Mouse (Mus musculus): Measurements from ENCODE around the gene Agap2.

Gene Agap2

GRCm38 (mm10) chr10:127050119-127050474 lies 25.0 kb upstream of the Agap2 start:
- TF ChIP-seq GATA4 (IDR thresholded peaks at IDR 0.05; ENCODE audit: insufficient replicate concordance, low read length) = no peak

GRCm38 (mm10) chr10:127054646-127055045 lies 20.4 kb upstream of the Agap2 start:
- no peak for TF ChIP-seq GATA4 (IDR thresholded peaks at IDR 0.05; ENCODE audit: insufficient replicate concordance, low read length)

- no peak for TF ChIP-seq GATA4 (IDR thresholded peaks at IDR 0.05; ENCODE audit: insufficient replicate concordance, low read length)
Observed at GRCm38 (mm10) chr10:127055406-127055805, 19.7 kb upstream of the Agap2 start.

GRCm38 (mm10) chr10:127056490-127056889 lies 18.6 kb upstream of the Agap2 start:
- TF ChIP-seq GATA4 (IDR thresholded peaks at IDR 0.05; ENCODE audit: insufficient replicate concordance, low read length) = no peak

GRCm38 (mm10) chr10:127058161-127058560 lies 16.9 kb upstream of the Agap2 start:
- no peak for TF ChIP-seq GATA4 (IDR thresholded peaks at IDR 0.05; ENCODE audit: insufficient replicate concordance, low read length)

- TF ChIP-seq GATA4 (IDR thresholded peaks at IDR 0.05; ENCODE audit: insufficient replicate concordance, low read length) = no peak
Observed at GRCm38 (mm10) chr10:127058708-127059107, 16.4 kb upstream of the Agap2 start.

- no peak for TF ChIP-seq GATA4 (IDR thresholded peaks at IDR 0.05; ENCODE audit: insufficient replicate concordance, low read length)
Observed at GRCm38 (mm10) chr10:127059174-127059967, 15.7 kb upstream of the Agap2 start.

GRCm38 (mm10) chr10:127059968-127060916 lies 14.8 kb upstream of the Agap2 start, which contains the start of gene March9:
Gene March9, minus strand, starts transcription at chr10:127060184.
- TF ChIP-seq GATA4 (IDR thresholded peaks at IDR 0.05; ENCODE audit: insufficient replicate concordance, low read length) = no peak

- TF ChIP-seq GATA4 (IDR thresholded peaks at IDR 0.05; ENCODE audit: insufficient replicate concordance, low read length) = no peak
Observed at GRCm38 (mm10) chr10:127061085-127061484, 14.0 kb upstream of the Agap2 start.

- TF ChIP-seq GATA4 (IDR thresholded peaks at IDR 0.05; ENCODE audit: insufficient replicate concordance, low read length) = no peak
Observed at GRCm38 (mm10) chr10:127061513-127061912, 13.6 kb upstream of the Agap2 start.

- no peak for TF ChIP-seq GATA4 (IDR thresholded peaks at IDR 0.05; ENCODE audit: insufficient replicate concordance, low read length)
Observed at GRCm38 (mm10) chr10:127062503-127062902, 12.6 kb upstream of the Agap2 start.

GRCm38 (mm10) chr10:127063239-127063872 lies 11.7 kb upstream of the Agap2 start, which contains the start of gene Cdk4:
Gene Cdk4, plus strand, starts transcription at chr10:127063534.
- no peak for TF ChIP-seq GATA4 (IDR thresholded peaks at IDR 0.05; ENCODE audit: insufficient replicate concordance, low read length)

- TF ChIP-seq GATA4 (IDR thresholded peaks at IDR 0.05; ENCODE audit: insufficient replicate concordance, low read length) = no peak
Observed at GRCm38 (mm10) chr10:127063913-127064870, 10.9 kb upstream of the Agap2 start.

- TF ChIP-seq GATA4 (IDR thresholded peaks at IDR 0.05; ENCODE audit: insufficient replicate concordance, low read length) = no peak; the same call in 1 of the 2 replicates
Observed at GRCm38 (mm10) chr10:127065981-127066380, 9.1 kb upstream of the Agap2 start.
